Mouse (Mus musculus) CD8-positive naive resting alpha-beta T cell, adult 2 months (primary cell): ENCODE measurements at regions not wholly inside any gene's neighbourhood (a gene's known extent, or its start where the extent isn't known, plus 50 kb on each side); places are given as distances from the start of the nearest gene placed in this dataset.

Source experiments
- DNase-seq, 2 experiments: peaks; one replicate each; pipeline ENCODE4 v3.0.0; 2022; ENCODE audit warnings: low read depth in 2 of 2, low spot score in 2 of 2

DNA sequence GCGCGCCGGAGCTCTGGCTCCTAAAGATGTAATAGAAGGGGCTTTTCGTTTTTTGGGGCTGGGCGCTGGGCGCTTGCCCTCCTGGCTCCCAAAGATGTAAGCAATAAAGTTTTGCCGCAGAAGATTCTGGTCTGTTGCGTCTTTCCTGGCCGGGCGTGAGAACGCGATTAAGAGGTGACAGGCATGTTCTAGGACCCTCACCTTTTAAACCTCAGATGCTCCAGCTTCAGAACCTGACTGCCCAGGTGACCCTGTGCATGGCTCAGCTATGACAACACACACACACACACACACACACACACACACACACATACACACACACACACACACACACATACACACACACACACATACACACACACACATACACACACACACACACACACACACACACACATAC is 391.3 kb downstream of the Sox9 start:
- peak in 1 of 2 experiments; percentile 47 for DNase-seq

DNA sequence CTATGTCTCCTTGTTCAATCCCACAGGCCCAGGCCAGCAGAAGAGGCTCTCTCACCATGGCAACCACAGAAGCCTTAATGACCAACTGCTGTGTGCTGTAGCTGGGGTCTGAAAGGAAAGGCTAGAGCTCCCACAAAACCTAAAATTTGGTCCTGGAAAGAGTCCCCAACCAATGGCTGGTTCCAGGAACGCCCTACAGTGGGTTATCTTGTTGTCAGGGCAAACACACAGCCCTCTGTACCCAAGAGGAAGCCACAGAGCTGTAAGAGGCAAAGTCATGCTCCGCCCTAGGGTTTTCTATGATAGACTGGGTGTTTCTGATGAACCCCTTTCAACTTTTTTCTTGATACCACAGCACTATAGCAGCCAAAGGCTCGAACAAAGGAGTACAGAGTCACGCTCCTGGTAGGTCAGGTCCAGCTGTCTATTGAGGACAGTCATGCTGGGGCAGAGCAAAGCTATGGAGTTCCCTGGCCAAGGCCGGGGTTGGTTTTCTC is 392.0 kb downstream of the Sox9 start:
- peak; percentile 53 to 59 for DNase-seq

DNA sequence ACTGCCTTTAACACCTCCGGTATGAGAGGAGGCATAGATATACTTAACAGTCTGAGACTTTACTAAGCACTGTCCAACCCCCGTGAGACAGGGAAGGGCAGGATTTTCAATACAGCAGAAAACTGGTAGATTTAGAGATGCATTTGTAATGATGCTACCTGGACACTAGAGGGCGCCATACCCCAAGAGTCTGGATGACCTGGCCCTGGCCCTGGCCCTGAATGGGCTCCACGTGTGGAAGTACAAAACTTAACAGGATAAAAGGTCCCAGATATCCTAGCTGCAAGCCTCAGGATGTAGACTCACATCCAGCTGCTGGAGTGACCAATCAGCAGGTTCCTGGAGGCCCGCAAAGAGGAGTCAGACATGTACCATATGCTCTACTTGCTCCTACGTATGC is 393.3 kb downstream of the Sox9 start:
- DNase-seq, result peak in 1 of 2 experiments; percentile 50

DNA sequence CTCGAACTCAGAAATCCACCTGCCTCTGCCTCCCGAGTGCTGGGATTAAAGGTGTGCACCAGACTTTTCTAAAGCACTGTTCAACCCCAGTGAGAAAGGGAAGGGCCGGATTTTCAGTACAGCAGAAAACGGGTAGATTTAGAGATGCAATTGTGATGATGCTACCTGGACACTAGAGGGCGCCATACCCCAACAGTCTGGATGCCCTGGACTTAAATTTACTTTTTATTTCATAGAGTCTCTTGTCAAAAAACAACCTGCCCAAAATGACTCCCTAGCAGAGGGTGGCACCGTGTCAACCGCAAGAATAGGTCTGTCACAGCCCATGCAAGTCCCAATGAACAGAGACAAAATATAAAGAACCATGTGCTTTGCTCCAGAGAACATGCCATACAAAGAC is 394.2 kb downstream of the Sox9 start:
- DNase-seq, result peak; percentile 56 to 68

DNA sequence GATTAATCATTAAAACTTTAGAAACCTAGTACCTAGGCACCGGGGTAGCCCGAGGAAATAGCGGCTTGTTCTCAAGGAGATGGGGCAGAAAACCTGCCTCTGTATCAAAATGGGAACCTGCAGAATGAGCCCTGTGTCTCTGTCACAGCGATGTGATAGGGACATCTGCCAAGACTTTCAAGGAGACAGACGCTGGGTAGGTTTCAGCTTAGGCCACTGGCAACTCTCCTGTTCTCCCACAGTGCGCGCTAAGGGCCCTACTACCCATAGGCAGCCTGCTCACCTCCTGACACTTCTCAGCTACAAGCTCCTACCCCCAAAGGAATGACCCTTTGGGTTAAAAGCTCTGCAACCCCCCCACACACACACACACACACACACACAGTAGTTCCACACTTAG is 396.4 kb downstream of the Sox9 start:
- DNase-seq, result no peak

DNA sequence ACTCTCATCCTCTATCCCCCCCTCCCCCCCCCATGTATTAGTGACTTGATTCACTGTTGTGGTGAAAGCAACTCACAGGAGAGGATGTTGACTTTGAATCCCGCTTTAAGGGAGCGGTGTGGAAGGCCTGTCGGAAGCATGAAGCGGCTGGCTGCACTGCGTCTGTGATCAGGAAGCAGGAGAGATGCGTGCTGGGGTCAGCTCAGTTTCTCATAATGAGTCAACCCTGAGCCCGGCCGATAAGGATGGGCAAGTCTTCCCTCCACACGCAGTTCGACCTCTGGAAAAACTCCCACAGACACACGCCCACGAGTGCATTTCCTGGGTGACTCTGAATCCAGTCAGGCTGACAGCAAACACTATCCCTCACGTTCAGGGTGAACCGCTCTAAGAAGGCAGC is 398.0 kb downstream of the Sox9 start:
- DNase-seq, result no peak

DNA sequence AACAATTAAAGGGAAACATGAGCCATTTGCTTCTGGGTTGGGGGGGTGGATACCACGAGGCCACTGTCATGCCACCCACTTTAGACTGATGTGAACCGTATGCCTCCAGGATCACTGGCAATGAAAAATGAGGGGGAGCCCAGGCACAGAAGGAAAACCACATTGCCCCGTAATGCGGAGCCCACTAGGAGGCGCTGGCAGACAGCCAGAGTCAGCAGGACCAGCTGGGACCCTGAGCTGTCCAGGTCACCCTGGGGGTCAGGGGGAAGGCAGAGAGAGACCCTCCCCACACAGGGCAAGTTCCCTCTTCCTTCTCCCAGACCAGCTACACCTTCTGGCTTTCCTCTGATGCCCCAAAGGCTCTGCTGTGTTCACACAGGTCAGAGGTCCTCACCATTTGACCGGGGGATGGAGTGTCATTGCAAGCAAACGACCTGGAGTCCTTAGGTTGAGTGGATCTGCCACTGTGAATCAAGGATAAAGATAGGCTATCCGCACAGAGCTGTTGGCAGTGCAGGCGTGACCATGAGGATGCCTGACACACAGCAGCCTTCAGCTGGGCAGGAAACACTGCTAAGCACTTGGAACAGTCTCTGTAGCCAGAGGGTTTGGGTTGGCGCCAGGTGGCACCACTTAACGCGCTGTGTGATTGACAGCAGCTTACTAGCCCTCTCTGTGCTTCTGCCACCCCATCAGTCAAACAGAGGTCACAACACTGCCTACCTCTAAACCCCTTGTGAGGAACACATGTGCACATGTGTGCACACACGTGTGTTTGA is 400.2 kb downstream of the Sox9 start:
- no peak for DNase-seq

DNA sequence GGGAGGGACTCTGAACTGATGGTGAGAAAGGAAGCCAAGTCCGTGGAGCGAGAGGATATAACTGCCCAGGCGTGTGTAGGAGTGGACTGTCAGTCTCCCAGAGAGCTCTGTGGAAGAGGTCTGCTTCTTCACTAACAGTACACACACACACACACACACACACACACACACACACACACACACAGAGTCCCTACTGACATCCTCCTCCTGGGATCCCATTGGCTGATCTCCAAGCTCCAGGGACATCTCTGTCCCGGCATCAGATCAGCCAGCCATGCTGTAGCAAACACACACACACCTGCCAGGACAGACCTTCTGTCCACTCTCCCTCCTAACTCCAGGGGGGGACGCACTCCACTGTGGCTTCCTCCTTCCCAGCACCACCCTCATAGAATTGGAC is 401.5 kb downstream of the Sox9 start:
- DNase-seq, result no peak

DNA sequence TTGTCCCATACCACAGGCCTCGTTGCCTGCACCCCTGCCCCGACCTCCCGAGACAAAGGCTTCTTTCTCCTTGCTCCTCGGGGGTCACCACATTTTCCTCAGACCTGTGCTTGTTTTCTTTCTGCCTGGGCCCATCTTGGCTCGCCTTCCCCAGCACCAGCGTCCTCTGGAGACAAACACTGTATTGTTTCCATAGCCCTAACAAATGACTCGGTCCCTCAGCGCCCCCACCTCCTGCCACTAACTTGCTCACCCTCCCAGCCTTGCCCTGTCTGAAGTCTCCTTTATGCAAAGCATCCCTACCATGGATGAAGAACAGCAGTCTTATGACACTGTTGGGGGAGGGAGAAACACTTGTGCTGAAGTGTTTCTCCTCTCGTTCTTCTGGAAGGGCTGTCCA is 402.1 kb downstream of the Sox9 start:
- DNase-seq, result no peak

DNA sequence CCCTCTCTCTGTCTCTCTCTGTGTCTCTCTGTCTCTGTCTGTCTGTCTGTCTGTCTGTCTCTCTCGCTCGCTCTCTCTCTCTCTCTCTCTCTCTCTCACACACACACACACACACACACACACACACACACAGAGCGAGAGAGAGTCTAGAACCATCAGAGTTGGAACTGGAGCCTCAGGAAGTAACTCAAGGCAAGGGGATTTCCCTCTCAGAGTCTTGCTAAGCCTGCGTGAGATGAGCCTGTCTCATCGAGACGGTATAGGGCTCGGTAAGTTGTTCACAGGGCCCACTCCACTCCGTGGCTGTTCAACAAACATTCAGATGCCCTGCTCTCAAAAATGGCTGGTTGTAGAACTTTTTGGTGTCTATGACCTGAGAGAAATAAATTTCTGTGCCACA is 405.4 kb downstream of the Sox9 start:
- no peak for DNase-seq

DNA sequence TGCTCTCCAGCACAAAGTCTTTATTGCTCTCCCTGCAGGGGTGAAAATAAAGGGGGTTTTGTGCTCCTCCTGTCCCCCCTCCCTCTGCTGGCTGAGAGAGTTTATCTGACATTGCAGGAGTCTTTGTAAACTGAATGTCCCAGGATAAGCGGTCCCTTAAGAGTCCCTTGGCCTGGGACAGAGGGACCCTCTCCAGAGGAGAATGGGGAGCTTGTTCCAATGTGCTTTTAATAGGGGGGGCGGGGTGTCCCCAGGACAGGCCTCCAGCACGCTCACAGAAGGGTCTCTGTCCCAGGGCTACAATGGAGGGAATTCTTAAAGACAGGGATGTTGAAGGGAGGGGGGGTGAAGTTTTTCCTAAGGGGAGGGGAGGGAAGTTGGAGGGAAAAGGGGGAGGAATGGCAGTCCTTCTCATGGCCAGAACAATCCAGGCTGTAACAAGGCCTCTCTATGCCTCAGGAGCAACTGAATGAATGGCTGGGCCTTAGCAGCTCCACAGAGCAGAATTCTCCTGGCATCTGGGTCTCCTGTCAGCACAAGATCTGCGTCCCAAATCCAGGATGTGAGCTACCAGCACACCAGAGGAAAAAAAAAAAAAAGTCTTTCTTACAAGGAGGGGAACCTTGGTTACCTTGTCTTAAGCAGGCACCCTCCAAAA is 406.4 kb downstream of the Sox9 start:
- DNase-seq, result no peak

DNA sequence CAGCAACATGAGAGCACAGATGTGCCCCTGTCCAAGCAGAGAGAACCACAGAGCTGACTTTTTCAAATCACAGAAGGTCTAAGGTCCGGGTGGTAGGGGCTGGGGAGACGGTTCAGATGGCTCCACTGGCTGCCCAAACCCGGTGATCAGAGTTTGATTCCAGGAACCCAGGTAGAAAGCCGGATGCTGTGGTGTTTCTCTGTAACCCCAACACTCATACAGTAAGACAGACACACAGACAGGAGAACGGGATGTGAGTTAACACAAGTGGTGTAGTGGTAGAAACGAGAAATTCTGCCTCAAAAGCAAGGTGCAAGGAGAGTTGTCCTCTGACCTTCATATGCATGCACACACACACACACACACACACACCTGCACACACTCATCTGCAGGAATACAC is 408.0 kb downstream of the Sox9 start:
- DNase-seq, result no peak

DNA sequence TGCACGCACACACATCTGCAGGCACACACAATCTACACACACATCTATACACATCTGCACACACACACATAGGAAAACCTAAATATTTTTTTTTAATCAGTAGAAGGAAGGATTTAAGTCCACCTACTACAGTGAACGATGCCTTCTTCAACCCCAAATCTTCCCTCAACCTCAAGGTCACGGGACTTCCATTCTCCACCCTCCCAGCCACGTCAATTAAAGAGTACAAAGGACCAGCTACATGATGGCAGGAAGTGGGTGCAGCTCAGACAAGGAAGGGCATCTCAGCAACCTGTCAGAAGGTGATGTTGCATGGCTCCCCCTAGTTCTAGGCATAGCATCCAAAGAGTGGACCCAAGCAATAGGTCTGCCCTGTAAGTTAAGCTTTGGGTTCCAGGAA is 408.5 kb downstream of the Sox9 start:
- peak; percentile 43 to 65 for DNase-seq

DNA sequence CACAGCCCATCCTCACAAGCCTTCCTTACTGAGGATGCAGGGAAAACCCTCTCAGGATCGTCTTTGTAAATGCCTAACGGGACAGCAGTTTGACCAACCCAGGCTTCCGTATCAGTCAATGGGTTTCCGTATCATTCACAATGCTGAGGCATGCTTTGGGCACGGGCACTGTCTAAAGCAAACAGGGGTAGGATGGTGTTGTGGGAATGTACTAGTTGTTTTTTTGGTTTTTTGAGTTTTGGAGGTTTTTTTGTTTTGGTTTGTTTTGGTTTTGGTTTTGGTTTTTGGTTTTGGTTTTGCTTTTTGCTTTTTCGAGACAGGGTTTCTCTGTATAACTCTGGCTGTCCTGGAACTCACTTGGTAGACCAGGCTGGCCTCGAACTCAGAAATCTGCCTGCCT is 409.0 kb downstream of the Sox9 start:
- DNase-seq, result no peak

DNA sequence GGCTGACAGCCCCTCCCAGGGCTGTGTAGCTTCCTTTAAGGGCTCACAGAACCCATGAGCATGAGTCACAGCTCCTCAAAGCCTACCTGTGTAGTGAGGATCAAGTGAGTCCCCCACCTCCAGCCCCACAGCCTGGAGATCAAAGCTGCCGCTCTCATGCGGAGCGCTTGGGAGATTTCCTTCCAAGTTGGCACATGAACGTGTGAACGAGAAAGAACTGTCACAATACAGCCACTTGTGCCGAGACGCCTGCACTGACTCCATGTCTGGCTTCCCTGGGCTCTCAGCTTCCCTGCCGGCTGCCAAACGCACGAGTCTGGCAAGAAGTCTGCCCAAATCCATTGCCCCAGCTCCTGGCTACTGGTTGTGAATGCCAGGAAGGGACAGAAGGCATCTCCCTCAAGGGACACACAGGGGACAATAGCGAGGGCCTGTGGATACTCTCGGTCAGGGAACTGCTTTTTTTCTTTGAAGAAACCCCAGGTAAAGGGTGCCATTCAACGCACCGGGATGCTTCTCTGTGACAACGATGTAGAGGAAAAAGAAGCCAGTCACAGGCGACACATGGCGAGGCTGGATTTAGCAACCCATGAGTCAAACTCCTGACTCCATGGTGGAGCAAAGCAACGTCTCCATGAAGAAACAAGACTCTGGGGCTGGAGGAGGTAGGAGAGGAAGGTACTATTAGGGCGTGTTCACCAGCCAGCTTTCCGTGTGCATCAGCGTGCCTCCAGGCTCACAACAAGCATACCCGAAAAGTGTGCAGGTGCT is 410.2 kb downstream of the Sox9 start:
- DNase-seq, result no peak

DNA sequence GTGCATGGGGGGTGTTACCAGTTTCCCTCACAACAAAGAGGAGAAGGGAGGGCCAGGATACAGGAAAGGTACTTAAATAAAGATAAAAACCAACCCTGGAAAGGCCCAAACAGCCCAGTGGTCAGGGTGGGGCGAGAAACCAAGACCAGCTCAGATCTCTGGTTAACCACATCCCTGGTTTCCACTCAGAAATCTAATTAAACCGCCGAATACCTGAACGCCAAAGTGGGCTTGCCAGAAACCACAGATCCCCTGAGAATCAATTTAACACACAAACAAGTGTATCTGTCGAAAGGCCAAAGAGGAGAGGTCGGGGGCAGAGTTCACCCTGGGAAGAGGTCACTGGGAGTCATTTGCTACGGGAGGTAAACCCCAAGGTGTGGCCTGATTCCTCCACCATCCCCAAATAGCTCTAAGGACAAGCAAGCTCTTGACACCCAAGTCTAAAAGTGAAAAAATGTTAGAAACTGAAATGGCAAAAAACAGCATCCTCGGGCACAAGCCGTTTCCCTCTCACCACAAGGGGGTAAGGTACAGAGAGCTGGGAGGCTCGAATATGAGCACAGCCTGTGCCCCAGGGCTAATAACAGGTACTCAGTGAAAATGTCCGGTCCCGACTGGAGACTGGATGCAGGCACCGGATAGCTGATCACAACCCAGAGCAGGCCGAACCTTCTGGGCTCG is 412.3 kb downstream of the Sox9 start:
- DNase-seq, result no peak
